Mouse (Mus musculus) heart, embryonic 16.5 days (tissue): ENCODE measurements around the gene Ofd1. TPM values are rescaled to one million over a fixed set of nuclear protein-coding genes. Genes with fewer than 3 reads are reported as not detected.

Source experiments
- ATAC-seq: fragments of 200-750 bp; cut with Nextera tagmentation; replicated peaks from 2 replicates; pipeline ENCODE4 v1.8.0; 2017; ENCODE audit warnings: moderate number of reproducible peaks; ENCODE audit not compliant: insufficient read depth, low FRiP score; ENCODE audit errors: extremely low read depth
- H3K27ac ChIP-seq: fragments of 300-500 bp; sonication (generic); 2 replicates; pipeline ENCODE4 v1.5.1; 2014; ENCODE audit warnings: mild to moderate bottlenecking, low read length, control low read depth, moderate library complexity
- H3K27me3 ChIP-seq: fragments of 300-500 bp; sonication (generic); 2 replicates; pipeline ENCODE4 v1.6.1; 2014; ENCODE audit warnings: low read length, mixed read lengths; ENCODE audit not compliant: control insufficient read depth, insufficient read depth
- H3K36me3 ChIP-seq: fragments of 300-500 bp; sonication (generic); 2 replicates; pipeline ENCODE4 v1.6.1; 2014; ENCODE audit not compliant: control insufficient read depth, insufficient read depth
- H3K4me1 ChIP-seq: fragments of 300-500 bp; sonication (generic); 2 replicates; pipeline ENCODE4 v1.6.1; 2014; ENCODE audit warnings: low read length, mixed read lengths; ENCODE audit not compliant: control insufficient read depth, insufficient read depth
- H3K4me2 ChIP-seq: fragments of 300-500 bp; sonication (generic); 2 replicates; pipeline ENCODE4 v1.6.1; 2014; ENCODE audit warnings: low read depth, mild to moderate bottlenecking, control low read depth, low read length
- H3K4me3 ChIP-seq: fragments of 300-500 bp; sonication (generic); 2 replicates; pipeline ENCODE4 v1.5.1; 2014; ENCODE audit warnings: mild to moderate bottlenecking, control low read depth, low read length
- H3K9ac ChIP-seq: fragments of 300-500 bp; sonication (generic); 2 replicates; pipeline ENCODE4 v1.6.1; 2014; ENCODE audit warnings: low read length, control low read depth
- H3K9me3 ChIP-seq: fragments of 300-500 bp; sonication (generic); replicated peaks from 2 replicates; pipeline ENCODE4 v1.6.1; 2016; ENCODE audit warnings: low read length; ENCODE audit not compliant: control insufficient read depth
- WGBS: fragments of 180-500 bp; shearing (Covaris S2); extraction: QIAGEN DNeasy Blood & Tissue Kit; methylation state at CpG from one replicate; pipeline ENCODE4 v1.1.7; 2014; 5-methylcytosine and 5-hydroxymethylcytosine counted together
- polyA plus RNA-seq: library from polyadenylated mRNA; unstranded; fragments of >200 nt; fragmentation: Nextera tagmentation; extraction: Ambion mirVana; gene quantifications from 2 replicates; pipeline ENCODE4 v1.2.1, GENCODE M21; 2015

Ofd1 gene
- polyA plus RNA-seq, result 3.8 and 4.3 TPM in 2 replicates

- Histone ChIP-seq H3K4me2 (peak within 1 kb of the TSS; percentile 76), H3K9me3 (no peaks in the 10 kb centered on the region), H3K9ac (peak within 1 kb of the TSS; percentile 83), H3K36me3 (no peaks in the 10 kb centered on the region), H3K4me3 (peak within 1 kb of the TSS; percentile 60), H3K27me3 (no peaks in the 10 kb centered on the region), H3K4me1 (peaks cover 6% of the 10 kb centered on the region; the same call in 1 of the 2 replicates), H3K27ac (peak within 1 kb of the TSS; percentile 80)
- 9% methylated on average over 44 of the region's 44 CpGs for WGBS
- ATAC-seq, result peak; percentile 99
These were observed at the start of gene Ofd1 for GRCm38 (mm10) chrX:166440616-166441063. Ofd1 (minus strand) TSS chrX:166440704.

- H3K9me3 ChIP-seq, result no peaks in the 10 kb centered on the region
- peak within 1 kb of the TSS; percentile 63 for H3K4me3 ChIP-seq
- peak within 1 kb of the TSS; percentile 73 for H3K4me2 ChIP-seq
- H3K27me3 ChIP-seq, result no peaks in the 10 kb centered on the region
- 0 out of 2 replicates have a peak, but pooled peaks cover 3% of the 10 kb centered on the region for H3K36me3 ChIP-seq
- ATAC-seq, result peak; percentile 98
- H3K9ac ChIP-seq, result peak within 1 kb of the TSS; percentile 73
- H3K27ac ChIP-seq, result peak within 1 kb of the TSS; percentile 69
- H3K4me1 ChIP-seq, result no peaks in the 10 kb centered on the region
- WGBS, result 15% methylated on average over 41 of the region's 41 CpGs
These were observed 39.0 kb upstream of the Ofd1 start, which contains the start of gene Rab9 for GRCm38 (mm10) chrX:166479365-166479983. Rab9 (minus strand) TSS chrX:166479867.

GRCm38 (mm10) chrX:166478631-166479364 is 38.3 kb upstream of the Ofd1 start:
- peak overlapping the region; percentile 63 for H3K4me3 ChIP-seq
- peak; percentile 5; the same call in 1 of the 2 replicates for ATAC-seq

GRCm38 (mm10) chrX:166477393-166477792 is 36.9 kb upstream of the Ofd1 start:
- 60% methylated on average over 6 of the region's 6 CpGs for WGBS
- H3K9me3 ChIP-seq, result no peaks in the 10 kb centered on the region

More at GRCm38 (mm10) chrX:166478631-166479364, 38.3 kb upstream of the Ofd1 start:
- H3K4me2 ChIP-seq, result peak overlapping the region; percentile 73
- 24% methylated on average over 28 of the region's 28 CpGs for WGBS
- H3K4me1 ChIP-seq, result no peaks in the 10 kb centered on the region
- no peaks in the 10 kb centered on the region for H3K27me3 ChIP-seq
- peak overlapping the region; percentile 73 for H3K9ac ChIP-seq
- 0 out of 2 replicates have a peak, but pooled peaks cover 3% of the 10 kb centered on the region for H3K36me3 ChIP-seq
- H3K27ac ChIP-seq, result peak overlapping the region; percentile 69
- no peaks in the 10 kb centered on the region for H3K9me3 ChIP-seq

GRCm38 (mm10) chrX:166472612-166473011 is 32.1 kb upstream of the Ofd1 start:
- H3K36me3 ChIP-seq, result 0 out of 2 replicates have a peak, but pooled peaks cover 3% of the 10 kb centered on the region
- WGBS, result 69% methylated on average over 6 of the region's 6 CpGs
- H3K4me1 ChIP-seq, result no peaks in the 10 kb centered on the region
- no peak overlapping the region for H3K27ac ChIP-seq
- ATAC-seq, result no peak
- no peak overlapping the region for H3K4me3 ChIP-seq
- no peaks in the 10 kb centered on the region for H3K27me3 ChIP-seq
- no peaks in the 10 kb centered on the region for H3K9me3 ChIP-seq
- no peak overlapping the region for H3K9ac ChIP-seq
- H3K4me2 ChIP-seq, result no peak overlapping the region

More at GRCm38 (mm10) chrX:166477393-166477792, 36.9 kb upstream of the Ofd1 start:
- H3K27me3 ChIP-seq, result no peaks in the 10 kb centered on the region
- H3K4me2 ChIP-seq, result peak overlapping the region; percentile 10; the same call in 1 of the 2 replicates
- ATAC-seq, result no peak
- no peak overlapping the region for H3K27ac ChIP-seq
- H3K36me3 ChIP-seq, result 0 out of 2 replicates have a peak, but pooled peaks cover 3% of the 10 kb centered on the region
- H3K4me3 ChIP-seq, result no peak overlapping the region
- H3K4me1 ChIP-seq, result no peaks in the 10 kb centered on the region
- H3K9ac ChIP-seq, result no peak overlapping the region

- H3K27ac ChIP-seq, result no peak overlapping the region
- no peak overlapping the region for H3K9ac ChIP-seq
- no peaks in the 10 kb centered on the region for H3K4me1 ChIP-seq
- H3K9me3 ChIP-seq, result no peaks in the 10 kb centered on the region
- 87% methylated on average over 7 of the region's 7 CpGs for WGBS
- no peak overlapping the region for H3K4me3 ChIP-seq
- no peaks in the 10 kb centered on the region for H3K27me3 ChIP-seq
- no peak overlapping the region for H3K4me2 ChIP-seq
- H3K36me3 ChIP-seq, result no peaks in the 10 kb centered on the region
- ATAC-seq, result no peak
These were observed 27.8 kb upstream of the Ofd1 start for GRCm38 (mm10) chrX:166468321-166468720.

GRCm38 (mm10) chrX:166455525-166455924 is 15.0 kb upstream of the Ofd1 start:
- 88% methylated on average over 1 of the region's 1 CpGs for WGBS

GRCm38 (mm10) chrX:166454331-166454730 is 13.8 kb upstream of the Ofd1 start:
- no peak overlapping the region for H3K4me2 ChIP-seq
- peaks cover 3% of the 10 kb centered on the region for H3K36me3 ChIP-seq
- 77% methylated on average over 3 of the region's 3 CpGs for WGBS
- ATAC-seq, result no peak
- H3K9ac ChIP-seq, result no peak overlapping the region
- H3K4me3 ChIP-seq, result no peak overlapping the region
- no peaks in the 10 kb centered on the region for H3K9me3 ChIP-seq
- H3K27ac ChIP-seq, result no peak overlapping the region
- H3K4me1 ChIP-seq, result no peaks in the 10 kb centered on the region
- H3K27me3 ChIP-seq, result no peaks in the 10 kb centered on the region

More at GRCm38 (mm10) chrX:166455525-166455924, 15.0 kb upstream of the Ofd1 start:
- no peak for ATAC-seq
- Histone ChIP-seq H3K4me2 (no peak overlapping the region), H3K4me3 (no peak overlapping the region), H3K36me3 (peaks cover 3% of the 10 kb centered on the region), H3K27ac (no peak overlapping the region), H3K9ac (no peak overlapping the region), H3K9me3 (no peaks in the 10 kb centered on the region), H3K27me3 (no peaks in the 10 kb centered on the region), H3K4me1 (no peaks in the 10 kb centered on the region)

- ATAC-seq, result no peak
- no peaks in the 10 kb centered on the region for H3K4me1 ChIP-seq
- no peaks in the 10 kb centered on the region for H3K27me3 ChIP-seq
- peaks cover 3% of the 10 kb centered on the region for H3K36me3 ChIP-seq
- no peaks in the 10 kb centered on the region for H3K9me3 ChIP-seq
- no peak overlapping the region for H3K4me3 ChIP-seq
- WGBS, result 63% methylated on average over 6 of the region's 6 CpGs
- H3K27ac ChIP-seq, result no peak overlapping the region
- H3K9ac ChIP-seq, result no peak overlapping the region
- no peak overlapping the region for H3K4me2 ChIP-seq
These were observed 13.0 kb upstream of the Ofd1 start for GRCm38 (mm10) chrX:166453532-166453931.
